Mouse (Mus musculus) embryonic fibroblast, embryonic 13.5 days (primary cell): ENCODE data around the gene Ghr.

Experiments
- CTCF ChIP-seq: IDR thresholded peaks from 2 replicates; pipeline ENCODE4 v1.5.1; 2011; ENCODE audit warnings: mild to moderate bottlenecking, control low read depth, low read length, moderate library complexity, borderline replicate concordance; ENCODE audit not compliant: insufficient read depth
- POLR2A ChIP-seq: IDR thresholded peaks from 2 replicates; pipeline ENCODE4 v1.6.1; 2011; ENCODE audit warnings: low read depth, mild to moderate bottlenecking, control low read depth, low read length, moderate library complexity

DNA sequence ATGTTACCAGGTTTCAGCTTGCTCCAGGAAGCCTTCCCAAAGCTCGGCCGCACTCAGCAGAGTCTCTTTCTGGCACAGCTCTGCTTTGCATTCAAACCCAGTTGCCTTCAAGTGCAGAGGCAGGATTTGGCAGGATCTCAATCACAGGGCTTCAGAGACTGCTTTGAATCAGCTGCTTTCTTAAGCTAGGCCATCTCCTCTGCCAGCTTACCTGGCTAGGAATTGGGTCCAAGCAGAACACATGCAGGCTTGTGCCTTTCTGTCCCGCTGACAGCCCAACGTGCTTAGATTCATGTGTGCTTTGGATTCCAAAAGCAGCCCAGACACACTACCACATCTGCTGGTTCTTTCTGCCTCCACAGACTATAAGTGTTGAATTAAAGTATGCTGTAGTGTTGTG is 238.7 kb downstream of the Ghr start:
- TF ChIP-seq CTCF (no peak), POLR2A (no peak)
